Mouse (Mus musculus) heart, adult 2 months (tissue): ENCODE measurements around the gene Lfng.

Source experiments
- CTCF ChIP-seq: fragments of 200-600 bp; IDR thresholded peaks from 2 replicates; pipeline ENCODE4 v1.8.1; 2022; ENCODE audit warnings: antibody characterized with exemption, mild to moderate bottlenecking, moderate library complexity
- EP300 ChIP-seq: fragments of 200-500 bp; IDR thresholded peaks from 2 replicates; pipeline ENCODE4 v1.6.1; 2011; ENCODE audit warnings: low read depth, low read length, control low read depth; ENCODE audit not compliant: insufficient read depth
- POLR2A ChIP-seq: fragments of 200-500 bp; IDR thresholded peaks from 2 replicates; pipeline ENCODE4 v1.6.1; 2011; ENCODE audit warnings: mild to moderate bottlenecking, low read depth, low read length, control low read depth; ENCODE audit not compliant: insufficient read depth

DNA sequence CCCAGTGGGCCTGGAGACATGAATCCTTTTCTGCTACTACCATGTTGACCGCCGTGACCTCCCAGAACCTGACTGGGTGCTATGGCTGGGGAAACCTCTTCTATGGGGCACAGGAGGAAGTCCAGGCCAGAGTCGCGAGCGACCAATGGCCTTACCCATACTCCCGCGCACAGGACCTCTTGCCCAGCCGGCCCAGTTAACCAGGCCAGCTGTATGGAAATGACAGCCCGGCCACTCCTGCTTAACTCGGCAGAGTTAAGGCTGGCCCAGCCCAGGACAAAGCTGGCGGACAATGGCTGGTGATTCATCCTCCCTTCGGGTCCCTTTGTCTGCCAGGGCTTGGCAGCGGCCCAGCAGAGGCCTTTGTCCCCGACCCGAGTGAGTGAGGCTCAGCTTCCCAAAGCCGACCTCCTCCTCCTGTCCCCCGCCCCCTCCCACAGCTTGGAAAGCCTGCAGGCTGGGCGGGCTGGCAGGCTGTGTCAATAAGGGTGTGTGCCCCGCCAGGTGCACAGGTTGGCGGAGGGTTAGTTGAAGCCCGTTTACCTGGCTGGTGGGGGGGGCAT, 4.0 kb downstream of the Lfng start:
- TF ChIP-seq CTCF: no peak
- TF ChIP-seq POLR2A: 0 out of 2 replicates have a peak, but pooled peaks have one; percentile 44
- no peak for TF ChIP-seq EP300
